Mouse (Mus musculus) forebrain, postnatal 0 days (tissue): ENCODE measurements around the gene Ankrd33. TPM values are rescaled to one million over a fixed set of nuclear protein-coding genes. Genes with fewer than 3 reads are reported as not detected.

ENCODE experiments used
- ATAC-seq: fragments of 200-750 bp; cut with Nextera tagmentation; 2 replicates; pipeline ENCODE4 v1.8.0; 2017; ENCODE audit warnings: mild to moderate bottlenecking, moderate library complexity
- DNase-seq: peaks from one replicate; pipeline ENCODE4 v3.0.0-alpha.2; 2015
- H3K27ac ChIP-seq: fragments of 300-500 bp; sonication (generic); 2 replicates; pipeline ENCODE4 v1.5.1; 2014; ENCODE audit warnings: low read depth, mild to moderate bottlenecking, antibody characterized with exemption, low read length, moderate library complexity, mixed read lengths
- H3K27me3 ChIP-seq: fragments of 300-500 bp; sonication (generic); 2 replicates; pipeline ENCODE4 v1.6.1; 2014; ENCODE audit warnings: mild to moderate bottlenecking, low read length, mixed read lengths; ENCODE audit not compliant: insufficient read depth
- H3K36me3 ChIP-seq: fragments of 300-500 bp; sonication (generic); 2 replicates; pipeline ENCODE4 v1.6.1; 2014; ENCODE audit warnings: mild to moderate bottlenecking, moderate library complexity; ENCODE audit not compliant: insufficient read depth
- H3K4me1 ChIP-seq: fragments of 300-500 bp; sonication (generic); 2 replicates; pipeline ENCODE4 v1.6.1; 2014; ENCODE audit warnings: antibody characterized with exemption; ENCODE audit not compliant: insufficient read depth
- H3K4me2 ChIP-seq: fragments of 300-500 bp; sonication (generic); 2 replicates; pipeline ENCODE4 v1.6.1; 2014; ENCODE audit warnings: low read depth, mild to moderate bottlenecking, moderate library complexity
- H3K4me3 ChIP-seq: fragments of 300-500 bp; sonication (generic); 2 replicates; pipeline ENCODE4 v1.5.1; 2014; ENCODE audit warnings: low read depth, low read length, mixed read lengths
- H3K9ac ChIP-seq: fragments of 300-500 bp; sonication (generic); 2 replicates; pipeline ENCODE4 v1.6.1; 2014; ENCODE audit warnings: mild to moderate bottlenecking
- H3K9me3 ChIP-seq: fragments of 300-500 bp; sonication (generic); 2 replicates; pipeline ENCODE4 v1.6.1; 2016; ENCODE audit warnings: low read length
- CTCF ChIP-seq: sonication (generic); IDR thresholded peaks from 2 replicates; pipeline ENCODE4 v1.5.1; 2016; ENCODE audit warnings: antibody characterized with exemption, control low read depth, low read depth
- WGBS: fragments of 180-500 bp; shearing (Covaris S2); extraction: QIAGEN DNeasy Blood & Tissue Kit; methylation state at CpG from one replicate; pipeline ENCODE4 v1.1.7; 2014; 5-methylcytosine and 5-hydroxymethylcytosine counted together
- polyA plus RNA-seq: library from polyadenylated mRNA; unstranded; fragments of >200 nt; fragmentation: Nextera tagmentation; extraction: Ambion mirVana; gene quantifications from 2 replicates; pipeline ENCODE4 v1.2.1, GENCODE M21; 2015
- total RNA-seq: library from RNA; depleted of rRNA; stranded (reverse); fragments of >200 nt; gene quantifications from 2 replicates; pipeline ENCODE4 v1.2.3, GENCODE M21; 2014

Gene Ankrd33
- total and polyA plus RNA-seq, 2 experiments from 2014 or later, result not detected

GRCm38 (mm10) chr15:101132761-101133160, 17.2 kb downstream of the Ankrd33 start:
- DNase-seq (no peak), ATAC-seq (no peak)
- Histone ChIP-seq H3K9me3 (no peaks in the 10 kb centered on the region), H3K4me3 (no peak overlapping the region), H3K9ac (no peak overlapping the region), H3K27me3 (peaks cover 22% of the 10 kb centered on the region), H3K27ac (no peak overlapping the region), H3K36me3 (no peaks in the 10 kb centered on the region), H3K4me2 (no peak overlapping the region), H3K4me1 (no peaks in the 10 kb centered on the region)
- 87% methylated on average over 6 of the region's 6 CpGs for WGBS
- TF ChIP-seq CTCF, result no peak

- Histone ChIP-seq H3K4me1 (no peaks in the 10 kb centered on the region), H3K4me2 (0 out of 2 replicates have a peak overlapping the region, but pooled peaks have one; percentile 13), H3K9me3 (no peaks in the 10 kb centered on the region), H3K36me3 (no peaks in the 10 kb centered on the region), H3K4me3 (no peak overlapping the region), H3K9ac (no peak overlapping the region), H3K27ac (no peak overlapping the region), H3K27me3 (peaks cover 16% of the 10 kb centered on the region)
- no peak for TF ChIP-seq CTCF
- DNase-seq (no peak), ATAC-seq (peak; percentile 36)
- 30% methylated on average over 15 of the region's 15 CpGs for WGBS
Observed at GRCm38 (mm10) chr15:101133993-101134704, 18.6 kb downstream of the Ankrd33 start.

- DNase-seq, result no peak
- WGBS, result 71% methylated on average over 8 of the region's 8 CpGs
- H3K4me2 ChIP-seq, result no peak overlapping the region
Observed at GRCm38 (mm10) chr15:101135405-101135804, 19.9 kb downstream of the Ankrd33 start.

GRCm38 (mm10) chr15:101137455-101137854, 21.9 kb downstream of the Ankrd33 start:
- Histone ChIP-seq H3K4me3 (no peak overlapping the region), H3K4me2 (no peak overlapping the region), H3K36me3 (no peaks in the 10 kb centered on the region), H3K27me3 (no peaks in the 10 kb centered on the region), H3K4me1 (0 out of 2 replicates have a peak, but pooled peaks cover 8% of the 10 kb centered on the region), H3K9ac (no peak overlapping the region), H3K9me3 (no peaks in the 10 kb centered on the region), H3K27ac (no peak overlapping the region)
- TF ChIP-seq CTCF, result no peak
- no peak for DNase-seq
- 85% methylated on average over 11 of the region's 11 CpGs for WGBS
- no peak for ATAC-seq

More at GRCm38 (mm10) chr15:101135405-101135804, 19.9 kb downstream of the Ankrd33 start:
- no peak for TF ChIP-seq CTCF
- Histone ChIP-seq H3K27me3 (peaks cover 8% of the 10 kb centered on the region; the same call in 1 of the 2 replicates), H3K36me3 (no peaks in the 10 kb centered on the region), H3K9ac (no peak overlapping the region), H3K4me1 (0 out of 2 replicates have a peak, but pooled peaks cover 7% of the 10 kb centered on the region), H3K4me3 (no peak overlapping the region), H3K27ac (no peak overlapping the region), H3K9me3 (no peaks in the 10 kb centered on the region)
- no peak for ATAC-seq

- Histone ChIP-seq H3K4me3 (no peak overlapping the region), H3K9me3 (no peaks in the 10 kb centered on the region), H3K9ac (no peak overlapping the region), H3K4me2 (no peak overlapping the region), H3K27ac (no peak overlapping the region), H3K4me1 (0 out of 2 replicates have a peak, but pooled peaks cover 8% of the 10 kb centered on the region), H3K27me3 (no peaks in the 10 kb centered on the region), H3K36me3 (no peaks in the 10 kb centered on the region)
- TF ChIP-seq CTCF, result no peak
- 86% methylated on average over 3 of the region's 3 CpGs for WGBS
- ATAC-seq (no peak), DNase-seq (no peak)
Observed at GRCm38 (mm10) chr15:101138675-101139074, 23.1 kb downstream of the Ankrd33 start.

GRCm38 (mm10) chr15:101139885-101140284, 24.3 kb downstream of the Ankrd33 start:
- Histone ChIP-seq H3K36me3 (no peaks in the 10 kb centered on the region), H3K9ac (no peak overlapping the region), H3K9me3 (no peaks in the 10 kb centered on the region), H3K4me1 (0 out of 2 replicates have a peak, but pooled peaks cover 8% of the 10 kb centered on the region), H3K27ac (no peak overlapping the region), H3K4me2 (no peak overlapping the region), H3K27me3 (no peaks in the 10 kb centered on the region), H3K4me3 (no peak overlapping the region)
- ATAC-seq, result peak; percentile 46
- WGBS, result 15% methylated on average over 12 of the region's 12 CpGs
- TF ChIP-seq CTCF, result no peak
- peak; percentile 35 for DNase-seq

- peak; percentile 18 for DNase-seq
- 59% methylated on average over 6 of the region's 6 CpGs for WGBS
- Histone ChIP-seq H3K27me3 (no peaks in the 10 kb centered on the region), H3K9me3 (no peaks in the 10 kb centered on the region), H3K9ac (no peak overlapping the region), H3K4me3 (no peak overlapping the region), H3K27ac (no peak overlapping the region), H3K4me2 (no peak overlapping the region), H3K4me1 (0 out of 2 replicates have a peak, but pooled peaks cover 9% of the 10 kb centered on the region), H3K36me3 (no peaks in the 10 kb centered on the region)
- ATAC-seq, result no peak
- no peak for TF ChIP-seq CTCF
Observed at GRCm38 (mm10) chr15:101140587-101140986, 25.0 kb downstream of the Ankrd33 start.
